Mouse (Mus musculus): ENCODE measurements around the gene Vwa7. TPM values are rescaled to one million over a fixed set of nuclear protein-coding genes. Genes with fewer than 3 reads are reported as not detected.
A peak's percentile ranks its signal among the peaks of the same experiment; 100 is the strongest.

Gene Vwa7
- total RNA-seq, 2 experiments from 2014 or later, result 8.4 to 9.3 TPM

DNA sequence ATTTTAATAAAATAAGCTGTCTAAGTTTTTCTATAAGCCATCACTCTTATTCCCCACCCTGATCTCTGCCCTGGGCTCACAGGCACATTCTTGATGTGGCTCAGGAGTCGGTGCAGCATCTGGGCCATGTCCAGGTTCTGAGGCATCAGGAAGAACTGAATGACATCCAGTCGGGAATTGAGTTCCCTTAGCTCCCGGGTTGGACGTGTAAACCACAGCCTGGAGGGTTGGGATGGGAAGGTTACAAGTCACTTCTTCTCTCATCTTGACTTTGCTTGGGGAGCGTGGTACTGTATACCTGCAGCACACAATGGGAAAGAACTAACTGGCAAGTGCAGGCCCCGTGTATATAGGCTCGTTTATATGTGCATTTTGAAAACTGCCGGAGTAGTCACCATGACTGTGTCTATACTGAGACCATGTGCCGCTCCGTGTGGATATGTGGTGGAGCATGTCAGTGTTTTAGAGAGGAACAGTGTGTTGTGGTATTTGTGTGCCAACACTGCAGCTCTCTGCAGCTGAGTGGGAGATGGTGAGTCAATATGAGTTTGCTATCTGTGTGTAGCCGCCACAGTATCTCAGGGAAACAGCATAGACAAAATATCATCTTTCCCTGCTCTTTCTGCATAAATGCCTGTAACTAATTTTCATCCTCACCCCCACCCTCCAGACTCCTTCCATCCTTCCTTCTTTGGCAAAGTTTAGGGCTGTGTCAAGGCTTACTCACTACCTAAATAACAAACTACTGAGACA lies 22.9 kb downstream of the Vwa7 start:
- intact Hi-C loops (cut with DNase I), result no loop called here
- DNase-seq, result no peak

DNA sequence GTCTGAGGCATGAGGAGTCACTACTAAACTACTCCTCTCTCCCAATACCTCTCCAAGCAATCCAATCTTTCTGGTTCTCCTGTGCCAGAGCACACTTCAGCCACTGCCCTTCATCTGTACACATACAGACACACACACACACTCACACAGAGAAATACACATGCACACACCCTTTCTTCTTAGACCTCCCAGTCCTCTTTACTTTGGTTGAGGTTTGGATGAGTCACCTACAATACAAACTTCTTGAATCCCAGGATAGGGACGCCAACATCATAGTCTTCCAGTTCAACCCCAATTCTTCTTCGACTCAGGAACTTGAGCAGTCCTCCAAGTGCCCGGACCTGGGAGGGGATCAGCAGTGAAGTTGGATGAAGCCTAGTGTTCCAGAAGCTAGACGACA lies 27.4 kb downstream of the Vwa7 start:
- intact Hi-C loops (cut with DNase I), result no loop called here
- DNase-seq, result no peak

DNA sequence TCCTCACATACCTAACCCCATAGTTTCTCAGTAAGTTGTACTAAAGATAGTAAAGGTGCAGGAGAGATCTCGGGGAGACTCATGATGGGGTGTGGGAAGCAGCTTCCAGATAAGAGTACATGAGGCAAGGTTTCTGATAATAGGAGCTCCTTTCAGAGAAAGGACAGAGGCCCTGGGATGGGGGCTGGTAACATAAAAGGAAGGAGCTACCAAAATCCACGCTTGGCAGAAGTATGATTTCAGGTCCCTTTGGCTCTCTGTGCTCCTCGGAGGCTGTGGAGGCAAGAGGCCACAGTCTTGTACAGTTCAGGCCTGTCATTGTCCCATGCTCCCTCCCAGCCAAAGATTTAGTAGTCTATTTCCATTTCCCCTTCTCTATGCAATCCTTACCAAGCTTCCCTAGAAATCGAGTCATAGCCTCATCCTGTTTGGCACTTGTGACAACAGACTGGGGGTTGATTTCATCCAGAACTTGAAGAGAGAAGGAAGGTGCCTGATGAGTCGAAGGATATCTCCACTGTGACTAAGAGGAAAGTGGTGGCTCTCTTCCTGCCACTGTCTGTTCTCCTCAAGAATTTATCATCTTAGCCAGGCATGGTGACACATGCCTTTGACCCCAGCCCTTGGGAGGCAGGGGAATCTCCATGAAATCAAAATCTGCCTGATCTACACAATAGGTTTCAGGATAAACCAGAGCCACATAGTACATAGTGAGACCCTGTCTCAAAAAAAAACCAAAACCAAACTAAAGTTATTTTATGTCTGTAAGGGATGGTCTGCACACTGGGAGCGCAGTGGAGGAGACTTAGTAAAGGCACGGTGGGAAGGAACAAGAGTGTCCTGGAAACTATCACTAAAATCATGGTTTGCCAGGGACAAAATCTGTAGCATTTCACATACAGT lies 28.8 kb downstream of the Vwa7 start:
- DNase-seq, result no peak
- intact Hi-C loops (cut with DNase I), result no loop called here

DNA sequence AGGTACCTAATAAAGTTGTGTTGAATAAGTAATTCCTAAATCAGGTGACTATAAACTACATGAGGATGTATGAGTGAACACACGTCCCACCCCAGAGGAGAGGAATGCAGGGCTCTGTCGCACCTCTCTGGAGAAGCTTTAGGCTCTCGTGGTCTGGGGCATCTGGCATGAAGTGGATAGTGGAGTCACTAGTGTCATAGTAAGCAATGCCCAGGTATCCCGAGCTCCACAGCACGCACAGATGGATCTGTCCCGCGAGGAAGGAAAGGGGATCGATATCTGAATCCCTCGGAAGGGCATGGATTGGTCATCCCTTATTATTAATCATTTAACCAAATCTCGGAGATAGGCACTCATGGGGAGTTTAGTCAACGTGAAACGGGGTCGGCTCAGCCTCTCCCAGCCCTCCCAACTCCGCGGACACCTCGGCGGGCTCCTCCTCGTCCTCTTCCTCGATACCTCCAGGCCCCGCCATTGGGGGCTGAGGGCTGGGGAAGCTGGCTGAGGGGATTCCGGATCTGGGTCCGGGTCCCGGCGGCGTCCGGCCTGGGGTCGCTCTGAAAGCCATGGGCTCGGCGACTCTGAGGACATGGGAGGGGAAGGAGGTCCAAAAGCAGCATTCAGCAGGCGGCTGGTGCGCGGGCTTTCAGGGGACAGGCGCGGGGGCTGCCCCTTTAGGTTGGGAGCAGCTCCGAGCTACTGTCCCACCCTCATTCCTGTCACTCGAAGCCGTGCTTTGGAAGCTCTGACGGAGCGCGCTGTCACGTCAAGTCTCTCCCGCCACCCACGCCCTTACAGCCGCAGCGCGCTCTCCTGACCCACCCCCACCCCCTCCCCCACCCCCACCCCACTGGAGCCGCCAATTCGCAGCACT lies 29.7 kb downstream of the Vwa7 start:
- DNase-seq, result no peak
- intact Hi-C loops (cut with DNase I), result loop anchor here (1.0 kb wide), 1 partner anchor 24 kb away; no protein-coding TSS in a partner anchor

DNA sequence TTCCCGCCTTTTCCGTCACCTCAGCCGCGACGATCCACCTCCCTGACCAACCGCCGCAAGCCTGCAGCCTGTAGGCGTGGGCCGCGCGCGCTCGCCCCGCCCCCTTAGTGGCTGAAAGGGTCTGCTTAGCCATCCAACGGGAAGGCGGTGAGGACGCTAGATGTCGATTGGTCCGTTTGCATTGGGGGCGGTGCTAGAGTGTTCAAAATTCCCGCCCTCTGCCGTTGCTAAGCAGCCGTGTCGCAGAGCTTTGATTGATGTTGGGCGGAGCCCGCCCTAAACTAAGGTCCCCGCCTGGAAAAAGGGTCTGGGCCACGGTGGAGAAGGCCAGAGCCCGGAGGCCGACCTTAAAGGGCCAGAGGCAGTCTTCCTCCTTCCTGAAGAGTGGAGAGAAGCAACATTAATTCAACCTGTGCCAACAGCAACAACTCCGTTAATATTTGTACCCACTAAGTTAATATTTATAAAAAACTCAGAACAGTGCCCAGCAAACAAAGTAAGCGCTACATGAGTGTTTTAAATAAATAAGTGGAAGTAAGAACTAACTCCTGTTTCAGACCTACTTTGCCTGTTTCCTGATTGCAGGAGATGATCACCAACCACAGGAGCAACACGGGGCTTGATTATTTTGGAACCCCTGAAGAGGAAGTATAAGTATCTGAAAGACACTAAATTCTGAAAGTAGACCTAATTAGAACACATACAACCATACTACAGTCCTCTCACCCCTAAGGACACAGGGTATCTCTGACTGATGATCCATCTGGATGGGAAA lies 30.5 kb downstream of the Vwa7 start, which contains the start of gene Msh5:
TSS of gene Msh5 (minus strand) at position 65 of the 775 bp plus-strand sequence.
- peak; percentile 96 to 98 for DNase-seq
- intact Hi-C loops (cut with DNase I), result loop anchor here (1.0 kb wide), 1 partner anchor 25 kb away; no protein-coding TSS in a partner anchor

DNA sequence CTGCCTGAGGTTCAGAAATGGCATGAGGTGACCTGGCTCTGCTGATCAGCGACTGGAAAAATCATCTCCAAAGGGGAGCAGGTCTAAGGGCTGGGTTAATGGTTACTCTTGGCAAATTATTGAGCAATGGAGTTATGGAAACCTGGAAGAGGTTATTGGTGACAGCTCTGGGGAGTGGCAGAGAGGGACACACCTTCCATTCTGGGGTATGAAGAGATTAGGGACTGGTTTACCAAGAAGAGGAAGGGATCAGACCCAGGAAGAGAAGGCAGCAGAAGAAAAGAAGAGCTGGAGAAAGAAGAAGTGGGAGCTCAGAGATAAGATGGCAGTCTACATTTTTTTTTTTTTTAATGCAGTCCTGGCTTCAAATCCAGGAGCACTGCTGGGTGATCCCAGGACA lies 31.3 kb downstream of the Vwa7 start:
- no peak for DNase-seq
- intact Hi-C loops (cut with DNase I), result no loop called here

DNA sequence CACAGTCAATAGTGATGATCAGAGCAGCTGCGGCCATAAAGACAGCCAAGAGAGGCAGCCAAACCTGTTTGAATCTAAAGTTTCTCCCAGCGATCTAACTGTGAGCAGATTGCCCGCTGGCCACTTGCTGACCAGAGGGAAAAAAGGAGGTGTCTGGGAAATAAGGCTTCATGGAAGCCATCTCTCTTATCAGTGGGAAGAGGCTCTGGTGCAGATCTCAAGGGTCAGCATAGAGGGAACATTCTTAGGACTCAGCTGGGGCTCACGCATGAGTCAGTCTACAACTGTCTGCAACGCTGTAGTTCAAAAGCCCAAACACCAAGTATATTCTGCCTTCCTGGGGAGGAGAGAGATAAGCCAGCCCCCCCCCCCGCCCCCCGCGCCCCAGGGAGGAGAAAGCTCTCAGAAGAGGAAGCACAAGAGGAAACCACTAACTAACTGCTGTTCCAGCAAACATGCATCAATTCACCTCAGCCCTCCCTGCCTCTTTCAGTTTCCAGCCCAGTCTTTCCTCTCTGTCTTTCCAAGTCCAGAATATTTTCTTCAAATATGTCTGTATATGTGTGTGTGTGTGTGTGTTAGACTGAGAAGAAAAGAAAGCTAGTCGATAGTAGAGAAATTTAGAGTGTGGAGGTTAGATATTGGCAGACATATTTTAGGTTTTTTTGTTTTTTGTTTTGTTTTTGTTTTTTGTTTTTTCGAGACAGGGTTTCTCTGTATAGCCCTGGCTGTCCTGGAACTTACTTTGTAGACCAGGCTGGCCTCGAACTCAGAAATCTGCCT lies 32.0 kb downstream of the Vwa7 start:
- intact Hi-C loops (cut with DNase I), result no loop called here
- DNase-seq, result no peak

DNA sequence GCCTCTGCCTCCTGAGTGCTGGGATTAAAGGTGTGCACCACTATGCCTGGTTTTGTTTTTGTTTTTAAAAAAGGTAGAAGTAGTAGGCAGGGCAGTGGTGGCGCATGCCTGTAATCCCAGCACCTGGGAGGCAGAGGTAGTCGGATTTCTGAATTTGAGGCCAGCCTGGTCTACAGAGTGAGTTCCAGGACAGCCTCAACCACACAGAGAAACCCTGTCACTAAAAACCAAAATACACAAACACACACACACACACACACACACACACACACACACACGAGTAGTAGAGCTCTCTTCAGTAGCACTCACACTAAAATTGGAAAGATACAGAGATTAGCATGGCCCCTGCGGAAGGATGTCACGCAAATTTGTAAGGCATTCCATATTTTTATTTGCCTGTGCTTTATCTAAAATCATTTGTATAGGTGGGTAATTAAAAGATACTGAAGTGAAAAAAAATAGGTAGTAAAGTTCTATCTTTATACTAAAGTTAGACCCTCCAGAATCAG lies 32.6 kb downstream of the Vwa7 start:
- intact Hi-C loops (cut with DNase I), result no loop called here
- DNase-seq, result no peak

DNA sequence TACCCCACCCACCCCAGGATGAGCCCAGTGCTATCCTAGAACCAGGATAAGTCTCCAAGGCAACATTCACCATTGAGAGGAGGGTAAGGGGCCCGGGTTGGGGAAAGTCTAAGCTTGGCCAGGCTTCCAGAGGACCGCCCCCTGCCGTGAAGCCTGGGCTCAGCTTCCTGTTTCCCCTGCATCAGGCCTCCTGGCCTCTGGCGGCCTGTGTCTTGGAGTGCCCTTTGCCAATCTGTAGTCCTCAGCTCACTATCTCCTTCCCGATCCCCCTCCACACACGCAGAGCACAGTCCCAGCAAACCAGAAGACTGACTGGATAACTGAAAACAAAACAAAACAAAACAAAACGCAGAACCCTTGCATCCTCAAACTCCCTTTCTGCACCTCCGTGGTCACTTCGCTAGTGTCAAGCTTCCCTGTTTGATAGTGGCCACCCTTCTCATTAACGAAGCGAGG lies 33.2 kb downstream of the Vwa7 start, which contains the start of gene Clic1:
TSS of gene Clic1 (plus strand) at position 406 of the 456 bp plus-strand sequence.
- DNase-seq, result peak; percentile 62
- intact Hi-C loops (cut with DNase I), result no loop called here

DNA sequence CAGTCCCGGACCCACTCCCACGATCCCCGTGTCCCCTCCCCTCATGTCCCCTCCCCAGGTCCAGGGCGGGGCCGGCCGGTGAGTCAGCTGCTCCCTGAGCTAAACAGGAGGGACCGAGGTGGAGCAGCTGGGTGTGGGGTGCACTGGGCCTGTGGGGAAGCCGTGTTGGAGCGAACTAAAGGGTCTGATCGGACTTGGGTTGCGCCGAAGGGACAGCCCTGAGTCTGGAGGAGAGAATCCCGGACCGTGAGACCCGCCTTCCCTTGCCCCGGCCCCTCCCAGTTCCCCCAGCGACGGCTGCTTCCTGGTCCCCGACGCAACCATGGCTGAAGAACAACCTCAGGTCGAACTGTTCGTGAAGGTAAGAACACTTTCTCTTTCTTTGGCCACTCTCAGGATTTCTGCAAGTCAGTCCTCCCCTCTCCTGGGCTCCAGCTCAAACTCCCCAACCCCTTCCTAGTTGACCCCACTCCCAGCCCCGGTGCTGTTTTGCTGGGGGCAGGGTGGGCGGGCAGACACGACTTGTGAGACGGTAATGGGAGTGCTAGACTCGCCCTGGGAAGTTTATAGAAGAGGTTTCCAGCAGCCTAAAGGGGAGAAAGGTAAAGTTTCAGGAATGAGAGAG lies 33.9 kb downstream of the Vwa7 start:
- peak; percentile 80 to 84 for DNase-seq
- intact Hi-C loops (cut with DNase I), result no loop called here

DNA sequence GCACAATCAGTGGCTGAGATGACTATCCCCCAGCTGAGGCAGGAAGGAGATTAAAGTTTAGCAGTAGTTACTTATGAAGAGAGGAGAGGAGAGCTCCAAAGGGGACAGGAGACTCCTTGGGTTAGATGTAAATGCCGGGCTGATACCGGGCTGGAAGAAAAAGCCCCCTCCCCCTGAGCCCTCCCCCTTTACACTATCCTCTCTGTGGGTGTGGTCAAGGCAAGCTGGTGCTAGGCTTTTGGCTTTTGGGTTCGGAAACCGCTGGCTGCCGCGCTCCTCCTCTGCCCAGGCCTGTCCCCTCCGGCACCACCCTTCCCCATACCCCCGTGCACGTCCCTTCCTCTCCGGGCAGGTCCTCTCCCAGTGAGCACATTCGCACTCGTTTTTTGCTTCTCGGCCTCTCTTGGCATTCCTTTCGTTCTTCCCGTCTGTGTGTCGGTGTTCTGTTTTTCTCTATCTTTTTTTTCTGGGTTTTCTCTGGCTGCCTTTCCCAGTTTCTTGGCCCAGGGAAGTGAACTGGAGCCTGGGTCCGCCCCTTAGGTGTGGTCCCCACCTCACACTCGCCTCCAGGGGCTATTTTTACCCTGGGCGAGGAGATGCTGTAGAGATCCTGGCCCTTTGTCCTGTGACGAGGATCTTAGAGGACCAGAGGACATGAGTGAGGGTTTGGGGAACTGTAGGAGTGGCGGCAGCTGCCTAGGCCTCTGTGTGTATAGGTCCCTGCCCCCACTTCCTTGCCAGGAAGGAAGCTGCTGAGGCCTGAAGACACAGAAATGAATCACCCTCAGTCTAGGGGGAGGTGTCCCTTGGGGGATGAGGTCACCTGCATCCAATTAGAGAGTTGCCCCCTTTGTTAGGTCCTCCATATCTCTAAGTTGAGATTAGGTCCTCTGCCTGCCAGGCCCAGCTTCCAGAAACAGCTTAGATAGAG lies 35.0 kb downstream of the Vwa7 start:
- DNase-seq, result peak; percentile 77 to 80
- intact Hi-C loops (cut with DNase I), result no loop called here

DNA sequence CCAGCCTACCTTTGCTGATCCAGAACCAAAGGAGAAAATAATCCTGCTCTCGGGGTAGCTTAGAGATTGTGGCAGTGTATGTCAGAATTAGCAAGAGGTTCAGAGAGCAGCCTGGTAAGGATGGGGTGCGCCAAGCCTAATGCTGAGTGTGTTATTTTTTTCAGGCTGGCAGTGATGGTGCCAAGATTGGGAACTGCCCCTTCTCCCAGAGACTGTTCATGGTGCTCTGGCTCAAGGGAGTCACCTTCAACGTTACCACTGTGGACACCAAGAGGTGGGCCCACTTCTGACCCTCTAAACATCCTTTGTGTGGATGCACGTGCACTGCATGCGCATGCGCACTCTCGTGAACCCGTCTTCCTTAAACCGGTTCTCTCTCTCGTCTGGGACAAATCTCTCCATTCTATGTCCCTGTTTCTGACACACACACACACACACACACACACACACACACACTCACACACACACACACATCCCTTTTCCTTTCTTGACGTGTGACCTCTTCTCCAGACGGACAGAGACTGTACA lies 36.0 kb downstream of the Vwa7 start:
- intact Hi-C loops (cut with DNase I), result no loop called here
- no peak for DNase-seq

DNA sequence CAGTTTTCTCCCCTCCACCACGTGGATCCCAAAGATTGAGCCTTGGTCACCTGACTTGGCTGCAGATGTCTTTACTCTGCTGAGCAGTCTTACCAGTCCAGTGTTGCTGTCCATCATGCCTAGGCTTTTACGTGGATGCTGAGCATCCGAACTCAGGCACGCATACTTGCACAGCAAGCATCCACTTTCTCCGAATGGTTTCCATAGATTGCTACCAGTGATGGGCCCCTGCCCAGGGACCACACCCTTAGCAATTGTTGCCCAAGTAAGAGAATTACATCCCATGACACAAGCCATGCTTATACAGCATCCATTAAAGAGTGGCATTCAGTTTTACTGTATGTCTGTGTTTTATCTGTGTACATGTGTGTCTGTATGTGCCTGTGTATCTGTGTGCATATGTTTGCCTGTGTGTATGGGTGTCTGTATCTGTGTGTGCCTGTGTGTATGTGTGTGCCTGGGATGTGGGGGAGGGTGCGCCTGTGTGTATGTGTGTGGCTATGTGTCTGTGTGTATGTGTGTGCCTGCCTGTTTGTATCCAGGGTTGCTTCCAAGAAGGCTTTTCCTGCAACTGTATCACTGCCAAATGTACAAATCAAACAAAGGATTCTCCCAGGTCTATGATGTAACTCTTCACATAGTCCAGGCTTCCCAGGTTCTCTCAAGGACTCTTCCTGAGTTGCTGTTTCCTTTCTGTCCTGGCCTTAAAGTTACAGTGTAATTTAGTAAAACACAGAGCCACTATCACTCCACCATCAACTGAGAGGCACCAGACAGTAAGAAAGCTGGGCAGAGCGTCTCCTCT lies 39.5 kb downstream of the Vwa7 start:
- intact Hi-C loops (cut with DNase I), result no loop called here
- no peak for DNase-seq

DNA sequence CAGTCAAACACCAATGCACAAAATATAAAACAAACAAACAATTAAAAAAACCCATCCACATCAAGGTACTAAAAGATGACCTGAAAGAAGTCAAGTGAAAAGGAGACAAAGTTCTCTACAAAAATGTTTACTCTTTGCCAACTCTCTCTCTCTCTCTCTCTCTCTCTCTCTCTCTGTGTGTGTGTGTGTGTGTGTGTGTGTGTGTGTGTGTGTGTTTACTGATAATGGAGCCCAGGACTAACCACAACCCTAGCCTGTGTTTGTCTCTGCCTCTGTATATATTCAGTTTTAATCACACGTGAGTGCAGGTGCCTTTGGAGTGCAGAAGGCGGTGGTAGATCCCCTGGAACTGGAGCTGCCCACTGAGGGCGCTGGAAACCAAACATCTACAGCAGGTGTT lies 40.7 kb downstream of the Vwa7 start:
- DNase-seq, result no peak
- intact Hi-C loops (cut with DNase I), result no loop called here

DNA sequence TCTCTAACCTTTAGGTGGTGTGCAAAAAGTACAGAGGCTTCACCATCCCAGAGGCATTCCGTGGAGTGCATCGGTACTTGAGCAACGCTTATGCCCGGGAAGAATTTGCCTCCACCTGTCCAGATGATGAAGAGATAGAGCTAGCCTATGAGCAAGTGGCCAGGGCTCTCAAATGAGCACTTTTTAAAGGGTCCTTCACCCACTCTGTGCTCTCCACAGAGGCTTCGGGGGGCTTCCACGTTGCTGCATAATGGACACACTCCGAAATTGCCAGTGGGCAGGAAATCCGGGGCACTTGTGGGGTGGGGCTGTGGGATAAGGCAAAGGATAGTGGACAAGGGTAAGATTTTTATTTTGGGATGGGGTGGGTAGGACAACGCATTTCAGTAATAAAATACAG lies 41.9 kb downstream of the Vwa7 start:
- intact Hi-C loops (cut with DNase I), result no loop called here
- DNase-seq, result no peak
